Mouse (Mus musculus): ENCODE measurements at regions not wholly inside any gene's neighbourhood (a gene's known extent, or its start where the extent isn't known, plus 50 kb on each side); places are given as distances from the start of the nearest gene placed in this dataset.
A peak's percentile ranks its signal among the peaks of the same experiment; 100 is the strongest.

DNA sequence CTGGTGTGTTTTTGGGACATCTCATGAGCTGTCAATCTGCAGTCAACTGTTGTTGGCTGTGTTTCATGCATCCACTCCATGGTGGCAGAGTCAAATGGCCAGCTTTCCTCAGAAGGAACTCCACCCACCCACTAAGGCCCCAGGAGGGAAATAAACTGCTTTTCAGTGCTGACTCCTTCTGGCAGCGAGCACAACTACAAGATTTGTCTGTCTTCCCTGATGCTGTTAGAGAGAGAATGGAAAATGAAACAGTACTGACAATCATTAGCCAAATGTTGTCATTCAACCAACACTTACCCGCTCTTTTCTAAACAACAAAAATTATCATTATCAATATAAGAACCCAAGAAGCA lies 79.3 kb upstream of the Pias1 start:
- Histone ChIP-seq H3K27ac (ENCODE audit: insufficient read depth, low read length) (no peak overlapping the region), H3K4me1 (ENCODE audit: control insufficient read depth, insufficient read depth, low read length) (peaks cover 4% of the 10 kb centered on the region; the same call in 1 of the 2 replicates), H3K4me3 (ENCODE audit: insufficient read depth, low read length) (no peak overlapping the region)
- TF ChIP-seq POLR2A (IDR thresholded peaks at IDR 0.05; ENCODE audit: extremely low read depth, insufficient read depth, low read length) (no peak), CTCF (IDR thresholded peaks at IDR 0.05; ENCODE audit: extremely low read depth, insufficient read depth, low read length) (no peak)

DNA sequence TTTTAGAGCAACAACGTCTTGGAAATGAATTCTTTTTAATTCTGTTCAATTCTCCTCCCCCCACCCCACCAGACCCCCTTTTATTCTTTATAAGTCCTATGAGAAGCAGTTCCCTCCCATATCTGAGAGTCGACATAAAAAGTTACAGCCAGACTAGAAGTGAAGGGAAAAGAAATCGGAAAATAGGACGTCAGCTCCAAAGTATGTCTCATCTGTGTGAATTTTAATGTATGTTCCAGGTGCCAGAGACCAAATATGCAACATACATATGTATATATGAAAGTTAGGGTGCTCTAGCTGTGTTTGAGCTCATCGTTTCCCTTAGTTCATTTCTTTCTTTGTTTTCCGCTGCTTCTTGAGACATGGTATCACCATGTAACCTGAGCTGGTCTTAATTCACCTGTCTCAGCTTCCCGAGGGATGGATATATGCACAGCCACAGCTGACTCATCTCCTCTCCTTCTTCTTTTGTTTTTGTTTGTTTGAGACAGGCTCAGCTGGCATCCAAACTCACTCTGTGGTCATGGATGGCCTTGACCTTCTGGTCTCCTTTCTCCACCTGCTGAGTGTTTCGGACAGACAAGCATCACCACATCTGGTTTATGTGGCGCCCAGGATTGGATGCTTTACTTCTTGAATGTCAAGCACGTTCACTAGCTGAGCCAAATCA lies 78.8 kb upstream of the Pias1 start:
- Histone ChIP-seq H3K4me1 (ENCODE audit: control insufficient read depth, insufficient read depth, low read length) (peaks cover 4% of the 10 kb centered on the region; the same call in 1 of the 2 replicates), H3K4me3 (ENCODE audit: insufficient read depth, low read length) (no peak overlapping the region), H3K27ac (ENCODE audit: insufficient read depth, low read length) (no peak overlapping the region)
- TF ChIP-seq CTCF (IDR thresholded peaks at IDR 0.05; ENCODE audit: extremely low read depth, insufficient read depth, low read length) (no peak), POLR2A (IDR thresholded peaks at IDR 0.05; ENCODE audit: extremely low read depth, insufficient read depth, low read length) (no peak)

DNA sequence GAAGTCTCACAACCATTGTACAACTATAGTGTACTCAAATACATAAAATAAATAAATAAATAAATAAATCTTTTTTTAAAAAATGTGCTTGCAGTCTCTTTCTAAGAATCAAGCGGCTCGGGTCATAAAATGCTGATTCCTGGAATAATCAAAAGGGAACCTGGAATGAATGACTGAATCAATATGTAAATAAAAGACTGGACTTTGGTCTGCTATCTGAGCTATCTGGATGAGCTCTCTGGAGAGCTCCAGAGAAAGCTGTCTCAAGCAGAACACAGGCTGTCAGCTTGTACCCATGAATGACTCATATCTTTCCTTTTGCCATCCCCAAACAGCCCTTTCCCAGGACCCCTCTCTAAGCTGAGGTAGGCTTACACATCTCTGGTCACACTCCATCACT lies 75.8 kb upstream of the Pias1 start:
- no peak overlapping the region for H3K4me3 ChIP-seq (ENCODE audit: insufficient read depth, low read length)
- H3K27ac ChIP-seq (ENCODE audit: insufficient read depth, low read length) = no peak overlapping the region
- H3K4me1 ChIP-seq (ENCODE audit: control insufficient read depth, insufficient read depth, low read length) = peaks cover 10% of the 10 kb centered on the region
- no peak for TF ChIP-seq POLR2A (IDR thresholded peaks at IDR 0.05; ENCODE audit: extremely low read depth, insufficient read depth, low read length)
- TF ChIP-seq CTCF (IDR thresholded peaks at IDR 0.05; ENCODE audit: extremely low read depth, insufficient read depth, low read length) = no peak

DNA sequence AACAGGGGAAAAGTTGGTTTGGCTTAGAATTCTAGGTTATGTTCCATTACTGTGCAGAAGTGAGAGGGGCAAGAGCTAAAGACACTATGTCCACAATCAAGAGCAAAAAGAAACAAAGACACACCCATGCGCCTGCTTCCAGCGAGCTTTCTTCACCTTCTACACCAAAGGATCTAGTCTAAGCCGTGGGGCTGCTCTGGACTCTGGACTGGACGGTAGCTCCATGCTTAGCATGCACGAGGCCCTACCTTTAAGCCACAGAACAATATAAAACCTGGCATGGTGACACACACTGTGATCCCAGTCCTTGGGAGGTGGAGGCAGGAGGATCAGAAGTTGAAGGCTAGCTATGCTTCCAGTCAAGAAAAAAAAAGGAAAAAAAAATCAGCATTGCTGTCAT lies 73.0 kb upstream of the Pias1 start:
- no peak overlapping the region for H3K4me3 ChIP-seq (ENCODE audit: insufficient read depth, low read length)
- no peak overlapping the region for H3K27ac ChIP-seq (ENCODE audit: insufficient read depth, low read length)
- H3K4me1 ChIP-seq (ENCODE audit: control insufficient read depth, insufficient read depth, low read length) = peaks cover 17% of the 10 kb centered on the region
- TF ChIP-seq CTCF (IDR thresholded peaks at IDR 0.05; ENCODE audit: extremely low read depth, insufficient read depth, low read length) (no peak), POLR2A (IDR thresholded peaks at IDR 0.05; ENCODE audit: extremely low read depth, insufficient read depth, low read length) (no peak)

DNA sequence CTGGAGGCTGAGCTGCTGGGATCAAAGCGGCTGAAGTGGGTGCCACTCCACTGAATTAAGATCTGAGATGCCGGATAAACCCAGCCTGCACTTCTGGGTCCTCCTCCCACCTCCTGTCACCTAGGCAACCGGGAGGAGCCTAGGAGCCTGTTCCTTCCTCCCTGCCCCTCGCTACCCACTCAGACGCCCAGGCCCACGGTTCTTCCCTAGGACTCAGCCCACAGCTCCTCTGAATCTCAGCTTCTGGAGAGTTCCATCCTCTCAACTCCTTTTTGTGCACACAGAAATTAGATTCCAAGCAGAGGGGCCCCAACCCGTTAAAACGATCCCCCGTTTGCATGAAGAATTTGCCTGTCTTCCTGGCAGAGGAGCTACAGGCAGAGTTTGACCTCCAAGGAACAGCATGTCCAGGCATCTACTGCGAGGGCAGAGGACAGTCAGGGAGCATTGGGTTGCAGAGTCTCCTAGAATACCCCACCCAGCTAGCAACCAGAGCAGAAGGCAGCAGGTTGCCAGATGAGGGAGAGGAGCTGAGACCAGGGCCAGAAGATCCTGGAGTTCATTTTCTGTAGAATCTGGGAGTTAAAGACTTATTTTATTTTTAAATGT lies 71.6 kb upstream of the Pias1 start:
- no peak for TF ChIP-seq CTCF (IDR thresholded peaks at IDR 0.05; ENCODE audit: extremely low read depth, insufficient read depth, low read length)
- peak; percentile 84 for TF ChIP-seq POLR2A (IDR thresholded peaks at IDR 0.05; ENCODE audit: extremely low read depth, insufficient read depth, low read length)
- Histone ChIP-seq H3K27ac (ENCODE audit: insufficient read depth, low read length) (peak overlapping the region; percentile 94), H3K4me1 (ENCODE audit: control insufficient read depth, insufficient read depth, low read length) (peaks cover 17% of the 10 kb centered on the region), H3K4me3 (ENCODE audit: insufficient read depth, low read length) (no peak overlapping the region)

DNA sequence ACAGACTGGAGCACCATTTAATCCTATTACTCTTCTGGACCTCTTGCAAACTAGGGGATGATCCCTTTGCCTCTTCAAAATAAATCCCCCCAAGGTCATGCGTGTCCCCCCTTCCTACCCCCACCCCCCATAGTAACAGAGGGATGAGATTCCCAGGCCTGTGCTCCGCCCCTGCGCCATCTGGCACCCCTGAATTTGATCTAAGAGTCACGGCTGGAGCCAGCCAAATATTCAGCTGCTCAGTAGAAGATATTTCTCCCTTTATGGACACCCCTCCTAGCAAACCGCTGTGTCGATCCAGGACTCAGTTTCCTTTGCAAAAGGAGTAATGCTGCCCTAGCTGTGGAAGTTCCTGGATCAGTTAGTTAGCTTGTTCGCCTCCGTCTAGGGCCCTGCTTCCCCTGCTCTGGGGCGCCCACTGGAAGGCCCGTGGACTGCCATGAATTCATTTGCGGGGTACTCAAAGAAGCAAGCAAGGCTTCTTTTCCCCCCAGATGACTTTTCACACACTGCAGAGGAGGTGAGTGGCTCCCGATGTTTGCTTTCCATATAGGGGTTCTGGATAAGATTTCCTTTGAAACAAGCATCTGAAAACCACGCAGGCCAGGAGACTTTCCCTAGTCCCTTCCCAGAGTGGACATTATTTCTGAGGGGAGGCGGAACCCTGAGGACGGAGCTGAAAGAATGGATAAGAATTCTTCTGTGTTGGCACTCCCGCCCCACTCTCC lies 70.9 kb upstream of the Pias1 start:
- Histone ChIP-seq H3K27ac (ENCODE audit: insufficient read depth, low read length) (peak overlapping the region; percentile 94), H3K4me1 (ENCODE audit: control insufficient read depth, insufficient read depth, low read length) (peaks cover 17% of the 10 kb centered on the region), H3K4me3 (ENCODE audit: insufficient read depth, low read length) (no peak overlapping the region)
- TF ChIP-seq POLR2A (IDR thresholded peaks at IDR 0.05; ENCODE audit: extremely low read depth, insufficient read depth, low read length) = no peak
- TF ChIP-seq CTCF (IDR thresholded peaks at IDR 0.05; ENCODE audit: extremely low read depth, insufficient read depth, low read length) = no peak

DNA sequence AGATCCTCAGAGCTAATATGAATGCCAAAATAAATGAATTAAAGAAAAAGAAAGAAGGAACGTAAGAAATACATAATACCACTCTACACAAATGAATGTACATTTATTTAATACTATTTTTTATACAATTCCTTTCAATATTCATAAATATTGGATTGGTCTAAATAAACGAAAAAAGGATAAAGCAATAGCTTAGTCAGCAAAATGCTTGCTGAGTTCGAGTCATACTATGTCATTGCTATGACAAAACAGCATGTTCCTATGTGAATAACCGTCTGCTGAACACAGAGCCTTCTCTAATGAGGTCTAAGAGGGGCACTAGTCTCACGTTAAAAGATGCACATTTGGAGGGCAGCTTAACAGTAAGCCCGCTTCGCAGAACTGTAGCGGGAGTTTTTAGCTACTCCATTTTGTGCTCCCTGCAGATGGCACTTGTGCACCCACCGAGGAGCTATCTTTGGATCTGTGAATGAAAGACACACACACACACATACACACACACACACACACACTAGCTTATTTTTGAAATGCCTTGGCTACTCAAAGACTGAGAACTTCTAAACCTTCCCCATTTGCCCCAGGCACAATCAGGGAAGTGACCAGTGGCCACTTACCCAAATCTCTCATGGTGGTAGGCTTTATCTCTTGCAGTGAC lies 69.1 kb upstream of the Pias1 start:
- Histone ChIP-seq H3K4me3 (ENCODE audit: insufficient read depth, low read length) (no peak overlapping the region), H3K27ac (ENCODE audit: insufficient read depth, low read length) (no peak overlapping the region), H3K4me1 (ENCODE audit: control insufficient read depth, insufficient read depth, low read length) (peaks cover 17% of the 10 kb centered on the region)
- TF ChIP-seq CTCF (IDR thresholded peaks at IDR 0.05; ENCODE audit: extremely low read depth, insufficient read depth, low read length) = no peak
- TF ChIP-seq POLR2A (IDR thresholded peaks at IDR 0.05; ENCODE audit: extremely low read depth, insufficient read depth, low read length) = no peak

DNA sequence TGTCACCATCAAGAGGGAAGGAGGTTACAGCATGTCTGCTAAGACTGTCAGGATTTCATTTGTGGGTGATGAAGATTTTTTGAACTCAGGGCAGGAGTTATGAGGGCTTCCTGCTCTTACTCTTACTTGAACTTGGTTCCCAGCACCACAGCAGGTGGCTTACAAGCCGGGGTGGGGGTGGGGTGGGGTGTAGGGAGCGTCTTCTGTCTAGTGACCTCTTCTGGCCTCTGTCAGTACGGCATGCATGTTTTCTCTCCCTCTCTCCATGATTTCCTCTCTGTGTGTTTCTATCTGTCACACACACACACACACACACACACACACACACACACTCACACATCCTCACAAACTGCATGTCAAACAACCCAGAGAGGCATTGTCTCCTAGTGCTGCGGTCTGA lies 64.5 kb upstream of the Pias1 start:
- Histone ChIP-seq H3K27ac (ENCODE audit: insufficient read depth, low read length) (no peak overlapping the region), H3K4me1 (ENCODE audit: control insufficient read depth, insufficient read depth, low read length) (peaks cover 4% of the 10 kb centered on the region), H3K4me3 (ENCODE audit: insufficient read depth, low read length) (no peak overlapping the region)
- TF ChIP-seq CTCF (IDR thresholded peaks at IDR 0.05; ENCODE audit: extremely low read depth, insufficient read depth, low read length) (no peak), POLR2A (IDR thresholded peaks at IDR 0.05; ENCODE audit: extremely low read depth, insufficient read depth, low read length) (no peak)

DNA sequence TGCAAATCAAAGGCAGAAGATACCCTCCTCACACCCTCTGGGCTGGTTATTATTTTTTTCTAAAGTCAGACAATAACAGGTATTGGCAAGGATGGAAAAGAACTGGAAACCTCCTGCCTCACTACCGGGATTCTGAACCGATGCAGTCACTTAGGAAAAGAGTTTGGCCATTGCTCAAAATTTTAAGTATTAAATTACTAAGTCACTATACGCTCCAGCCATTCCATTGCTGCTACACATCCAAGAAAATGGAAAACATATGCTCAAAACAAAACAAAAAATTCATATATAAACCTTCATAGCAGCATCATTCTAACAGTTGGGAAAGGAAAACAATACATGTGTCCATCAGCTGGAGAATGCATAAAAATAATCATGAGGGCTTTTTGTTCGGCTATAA lies 63.9 kb upstream of the Pias1 start:
- no peak for TF ChIP-seq POLR2A (IDR thresholded peaks at IDR 0.05; ENCODE audit: extremely low read depth, insufficient read depth, low read length)
- no peak for TF ChIP-seq CTCF (IDR thresholded peaks at IDR 0.05; ENCODE audit: extremely low read depth, insufficient read depth, low read length)
- no peak overlapping the region for H3K27ac ChIP-seq (ENCODE audit: insufficient read depth, low read length)
- H3K4me3 ChIP-seq (ENCODE audit: insufficient read depth, low read length) = no peak overlapping the region
- no peaks in the 10 kb centered on the region for H3K4me1 ChIP-seq (ENCODE audit: control insufficient read depth, insufficient read depth, low read length)
